In the genomic region with DNA sequence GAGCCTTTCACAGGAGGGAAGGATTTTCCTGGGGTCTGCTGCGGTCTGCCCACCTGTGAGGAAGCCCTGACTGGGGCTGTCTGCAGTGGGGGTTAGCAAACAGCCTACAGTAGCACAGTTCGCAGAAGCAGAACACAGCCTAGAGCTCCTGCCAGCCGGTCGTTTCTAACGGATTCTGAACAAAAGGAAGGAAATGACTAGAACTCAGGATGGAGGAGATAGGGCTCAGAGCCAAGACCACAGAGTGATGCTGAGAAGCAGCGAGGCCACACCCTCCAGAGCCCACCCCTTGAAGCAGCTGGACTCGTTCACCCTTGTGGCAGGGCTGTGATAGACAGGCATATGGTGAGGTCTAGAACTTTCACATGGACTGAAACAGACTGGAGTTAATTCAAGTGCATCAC, we compare ENCODE assay signal across 8 mouse cellular contexts. TPM values are rescaled to one million over a fixed set of nuclear protein-coding genes. Genes with fewer than 3 reads are reported as not detected.
DNase-seq lines count a peak whose midpoint lies in the region; ATAC-seq and TF ChIP-seq lines count a peak whose summit lies in the region.

No protein-coding gene starts in this region.

- no peak overlapping the region for H3K27ac ChIP-seq in intestine, postnatal 0 days (ENCODE audit: low read depth, low read length)
- no peak overlapping the region for H3K27ac ChIP-seq in intestine, embryonic 16.5 days (ENCODE audit: low read length)
- H3K27ac ChIP-seq in heart, embryonic 10.5 days: no peak overlapping the region; the same call in 1 of the 2 replicates
- no peak overlapping the region for H3K27ac ChIP-seq in liver, embryonic 16.5 days (ENCODE audit: low read length)

- H3K9me3 ChIP-seq in intestine, postnatal 0 days (ENCODE audit: control insufficient read depth): 0 out of 2 replicates have a peak, but pooled peaks cover 7% of the 10 kb centered on the region
- H3K9me3 ChIP-seq in intestine, embryonic 16.5 days (ENCODE audit: control insufficient read depth, low read length): peaks cover 13% of the 10 kb centered on the region; the same call in 1 of the 2 replicates
- peaks cover 6% of the 10 kb centered on the region; the same call in 1 of the 2 replicates for H3K9me3 ChIP-seq in G1E (replicated peaks)
- H3K9me3 ChIP-seq in heart, embryonic 10.5 days: peaks cover 9% of the 10 kb centered on the region
- H3K9me3 ChIP-seq in liver, embryonic 16.5 days (replicated peaks; ENCODE audit: control insufficient read depth, low read length): no peaks in the 10 kb centered on the region

- no peak overlapping the region for H3K9ac ChIP-seq in intestine, postnatal 0 days (ENCODE audit: low read depth, low read length)
- no peak overlapping the region for H3K9ac ChIP-seq in intestine, embryonic 16.5 days (ENCODE audit: low read depth, low read length)
- no peak overlapping the region for H3K9ac ChIP-seq in liver, embryonic 16.5 days (ENCODE audit: low read depth, low read length)

- peak; percentile 22; the same call in 1 of the 2 replicates for TF ChIP-seq CTCF in intestine, postnatal 0 days (IDR thresholded peaks at IDR 0.05; ENCODE audit: low read depth)
- no peak for TF ChIP-seq CTCF in G1E (IDR thresholded peaks at IDR 0.05; ENCODE audit: low read depth, low read length)

- no peaks in the 10 kb centered on the region for H3K36me3 ChIP-seq in intestine, postnatal 0 days (ENCODE audit: control insufficient read depth, insufficient read depth)
- H3K36me3 ChIP-seq in intestine, embryonic 16.5 days (ENCODE audit: control insufficient read depth, insufficient read depth, low read length): no peaks in the 10 kb centered on the region
- H3K36me3 ChIP-seq in G1E (replicated peaks): no peaks in the 10 kb centered on the region
- peaks cover 9% of the 10 kb centered on the region for H3K36me3 ChIP-seq in heart, embryonic 10.5 days
- no peaks in the 10 kb centered on the region for H3K36me3 ChIP-seq in liver, embryonic 16.5 days (ENCODE audit: control insufficient read depth, insufficient read depth)

- H3K27me3 ChIP-seq in intestine, postnatal 0 days (replicated peaks; ENCODE audit: control insufficient read depth, insufficient read depth, low read length): no peaks in the 10 kb centered on the region
- no peaks in the 10 kb centered on the region for H3K27me3 ChIP-seq in intestine, embryonic 16.5 days (replicated peaks; ENCODE audit: control insufficient read depth, insufficient read depth, low read length)
- H3K27me3 ChIP-seq in G1E (ENCODE audit: insufficient read depth, low read length): peaks cover 5% of the 10 kb centered on the region; the same call in 1 of the 2 replicates
- no peaks in the 10 kb centered on the region for H3K27me3 ChIP-seq in heart, embryonic 10.5 days (ENCODE audit: insufficient read depth, poor library complexity, severe bottlenecking)
- H3K27me3 ChIP-seq in liver, embryonic 16.5 days (ENCODE audit: control insufficient read depth, insufficient read depth, low read depth, low read length): no peaks in the 10 kb centered on the region

- H3K4me1 ChIP-seq in intestine, postnatal 0 days (replicated peaks; ENCODE audit: control insufficient read depth, insufficient read depth, low read length): no peaks in the 10 kb centered on the region
- no peaks in the 10 kb centered on the region for H3K4me1 ChIP-seq in intestine, embryonic 16.5 days (ENCODE audit: control insufficient read depth, insufficient read depth, low read length)
- H3K4me1 ChIP-seq in G1E (ENCODE audit: insufficient read depth, low read depth, low read length): peaks cover 25% of the 10 kb centered on the region
- H3K4me1 ChIP-seq in heart, embryonic 10.5 days: peaks cover 9% of the 10 kb centered on the region
- no peaks in the 10 kb centered on the region for H3K4me1 ChIP-seq in liver, embryonic 16.5 days (ENCODE audit: control insufficient read depth, low read depth, low read length)

- ATAC-seq in intestine, postnatal 0 days: no peak
- no peak for ATAC-seq in intestine, embryonic 16.5 days
- peak; percentile 79 for ATAC-seq in G1E (ENCODE audit: extremely low read depth, insufficient number of reproducible peaks, low FRiP score, poor library complexity, severe bottlenecking)
- peak; percentile 53 for ATAC-seq in liver, embryonic 16.5 days (ENCODE audit: low read depth)

- peak; percentile 34 for DNase-seq in G1E (ENCODE audit: low spot score)
- DNase-seq in heart, embryonic 10.5 days (ENCODE audit: low spot score): peak; percentile 82
- DNase-seq in thymus, postnatal 14 days: peak; percentile 82
- no peak for DNase-seq in adrenal gland, adult 2 months
- no peak for DNase-seq in adrenal gland, postnatal 4 days (ENCODE audit: low spot score in 2 of 2)

- H3K4me2 ChIP-seq in intestine, postnatal 0 days (replicated peaks; ENCODE audit: low read depth): no peak overlapping the region
- no peak overlapping the region for H3K4me2 ChIP-seq in intestine, embryonic 16.5 days (ENCODE audit: low read depth, low read length)
- H3K4me2 ChIP-seq in liver, embryonic 16.5 days (ENCODE audit: low read depth, low read length): no peak overlapping the region

- 38% methylated on average over 7 of the region's 7 CpGs for WGBS in intestine, postnatal 0 days
- WGBS in intestine, embryonic 16.5 days: 40% methylated on average over 7 of the region's 7 CpGs
- 59% methylated on average over 7 of the region's 7 CpGs for WGBS in heart, embryonic 10.5 days
- 9% methylated on average over 7 of the region's 7 CpGs for WGBS in liver, embryonic 16.5 days (ENCODE audit: insufficient replicate concordance)

- H3K4me3 ChIP-seq in intestine, postnatal 0 days (ENCODE audit: low read depth, low read length): no peak overlapping the region
- H3K4me3 ChIP-seq in intestine, embryonic 16.5 days (ENCODE audit: low read length): no peak overlapping the region
- H3K4me3 ChIP-seq in G1E (ENCODE audit: low read depth, low read length): no peak overlapping the region; the same call in 1 of the 2 replicates
- no peak overlapping the region for H3K4me3 ChIP-seq in heart, embryonic 10.5 days
- no peak overlapping the region for H3K4me3 ChIP-seq in liver, embryonic 16.5 days (ENCODE audit: low read depth, low read length)

RNA-seq across cellular contexts. Expression of a gene that starts 33.9 kb away (rescaled TPM):
- not detected in 2 replicates for polyA plus RNA-seq in intestine, postnatal 0 days (2015; fragmentation: Nextera tagmentation; extraction: Ambion mirVana)
- not detected in 2 replicates for polyA plus RNA-seq in intestine, embryonic 16.5 days (2015; fragmentation: Nextera tagmentation; extraction: Ambion mirVana)
- not detected in 2 replicates for total RNA-seq in G1E (2014; fragmentation: Nextera tagmentation)
- total RNA-seq in G1E (2017): 0.16 TPM in 1 of 2 replicates, not detected in the other
- not detected in 2 replicates for polyA plus RNA-seq in G1E (2012)
- 0.09 TPM in 1 of 2 replicates, not detected in the other for polyA plus RNA-seq in heart, embryonic 10.5 days (2016; fragmentation: Nextera tagmentation; extraction: Ambion mirVana)
- 0.12 TPM in 1 of 2 replicates, not detected in the other for polyA plus RNA-seq in liver, embryonic 16.5 days (2015; fragmentation: Nextera tagmentation; extraction: Ambion mirVana)
- not detected for total RNA-seq in adrenal gland, adult 2 months (2021)
- polyA plus RNA-seq in adrenal gland, adult 2 months (2012; rRNA removed): not detected in 2 replicates
- 1 to 10 TPM in 1 of 2 experiments, under 1 TPM in 1; 0.67 to 1.4 TPM for total RNA-seq in adrenal gland, postnatal 4 days (2021)

RNA-seq across cellular contexts. Expression of a gene that starts 39.9 kb away (rescaled TPM):
- polyA plus RNA-seq in intestine, postnatal 0 days (2015; fragmentation: Nextera tagmentation; extraction: Ambion mirVana): 0.58 and 0.82 TPM in 2 replicates
- polyA plus RNA-seq in intestine, embryonic 16.5 days (2015; fragmentation: Nextera tagmentation; extraction: Ambion mirVana): 0.94 and 1.3 TPM in 2 replicates
- not detected in 2 replicates for total RNA-seq in G1E (2014; fragmentation: Nextera tagmentation)
- 0.12 and 0.49 TPM in 2 replicates for total RNA-seq in G1E (2017)
- polyA plus RNA-seq in G1E (2012): not detected in 2 replicates
- 0.55 and 0.73 TPM in 2 replicates for polyA plus RNA-seq in heart, embryonic 10.5 days (2016; fragmentation: Nextera tagmentation; extraction: Ambion mirVana)
- 1.8 and 2.2 TPM in 2 replicates for polyA plus RNA-seq in liver, embryonic 16.5 days (2015; fragmentation: Nextera tagmentation; extraction: Ambion mirVana)
- total RNA-seq in adrenal gland, adult 2 months (2021): under 1 TPM; 0.52 to 0.69 TPM
- polyA plus RNA-seq in adrenal gland, adult 2 months (2012; rRNA removed): 0.18 and 0.29 TPM in 2 replicates
- total RNA-seq in adrenal gland, postnatal 4 days (2021): under 1 TPM; 0.59 to 0.76 TPM

Comparison
In these comparisons a context has a peak if more than half of its experiments do, and no peak if none do; other contexts are left out.
1. ATAC-seq: peak in G1E (single experiment) and liver, embryonic 16.5 days (single experiment); none in intestine, postnatal 0 days (single experiment) and intestine, embryonic 16.5 days (single experiment).
2. DNase-seq: peak in G1E (single experiment), heart, embryonic 10.5 days (single experiment) and thymus, postnatal 14 days (single experiment); none in adrenal gland, adult 2 months (single experiment) and adrenal gland, postnatal 4 days (0 of 2).